Mouse (Mus musculus): ENCODE results near the gene Gng10.

DNA sequence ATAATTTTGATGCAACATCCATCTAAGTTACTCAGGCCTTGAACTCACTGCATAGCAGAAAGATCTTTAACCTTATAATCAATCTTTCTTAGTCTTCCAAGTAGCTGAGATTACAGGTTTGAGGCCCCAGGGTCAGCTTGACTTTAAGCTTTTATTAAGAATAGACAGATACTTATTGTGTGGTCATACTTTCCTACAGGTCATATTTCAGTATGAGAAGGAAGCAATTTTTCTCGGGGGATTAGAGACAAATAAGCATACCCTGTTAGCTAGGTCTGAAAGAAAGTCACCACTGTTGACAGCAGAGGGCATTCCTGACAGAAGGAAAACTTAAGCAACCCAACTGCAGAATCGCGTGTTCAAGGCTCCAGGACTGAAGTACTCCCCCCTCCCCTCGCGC, 26.9 kb upstream of the Gng10 start:
- TF ChIP-seq MAX (IDR thresholded peaks at IDR 0.05): no peak
- no peak for TF ChIP-seq CTCF (IDR thresholded peaks at IDR 0.05; ENCODE audit: control insufficient read depth, insufficient read depth, insufficient read length)
- TF ChIP-seq MYOG (IDR thresholded peaks at IDR 0.05; ENCODE audit: control insufficient read depth, extremely low read depth, insufficient read length): no peak
- no peak for TF ChIP-seq MYOD1 (IDR thresholded peaks at IDR 0.05; ENCODE audit: control insufficient read depth, insufficient read length, low read depth)
- TF ChIP-seq CEBPB (IDR thresholded peaks at IDR 0.05; ENCODE audit: low read depth): no peak
- TF ChIP-seq USF1 (IDR thresholded peaks at IDR 0.05; ENCODE audit: low read depth): no peak

Data from C2C12 (cell line).